Mouse (Mus musculus) heart, adult 9 months (tissue): Measurements from ENCODE around the gene Clasp1.

ENCODE experiments used
- DNase-seq, 2 experiments: peaks; one replicate each; pipeline ENCODE4 v3.0.0; 2022; ENCODE audit warnings: low spot score in 2 of 2

The Clasp1 gene

DNA sequence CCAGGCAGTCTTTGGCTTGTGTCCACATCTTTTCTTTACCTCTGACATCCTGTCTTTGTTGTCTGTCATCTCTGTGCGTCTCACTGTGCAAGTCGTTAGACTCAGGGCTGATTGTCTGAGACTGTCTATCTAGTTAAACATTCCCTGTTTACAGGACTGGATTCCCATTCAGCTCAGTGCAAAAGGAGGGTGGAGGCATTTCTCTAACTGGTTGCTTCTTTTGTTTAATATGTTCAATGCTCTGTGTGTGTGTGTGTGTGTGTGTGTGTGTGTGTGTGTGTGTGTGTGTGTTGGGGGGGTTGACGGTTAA lies 261.9 kb downstream of the Clasp1 start:
- no peak for DNase-seq

GRCm38 (mm10) chr1:118658716-118659115 lies 269.9 kb downstream of the Clasp1 start:
- no peak for DNase-seq

DNA sequence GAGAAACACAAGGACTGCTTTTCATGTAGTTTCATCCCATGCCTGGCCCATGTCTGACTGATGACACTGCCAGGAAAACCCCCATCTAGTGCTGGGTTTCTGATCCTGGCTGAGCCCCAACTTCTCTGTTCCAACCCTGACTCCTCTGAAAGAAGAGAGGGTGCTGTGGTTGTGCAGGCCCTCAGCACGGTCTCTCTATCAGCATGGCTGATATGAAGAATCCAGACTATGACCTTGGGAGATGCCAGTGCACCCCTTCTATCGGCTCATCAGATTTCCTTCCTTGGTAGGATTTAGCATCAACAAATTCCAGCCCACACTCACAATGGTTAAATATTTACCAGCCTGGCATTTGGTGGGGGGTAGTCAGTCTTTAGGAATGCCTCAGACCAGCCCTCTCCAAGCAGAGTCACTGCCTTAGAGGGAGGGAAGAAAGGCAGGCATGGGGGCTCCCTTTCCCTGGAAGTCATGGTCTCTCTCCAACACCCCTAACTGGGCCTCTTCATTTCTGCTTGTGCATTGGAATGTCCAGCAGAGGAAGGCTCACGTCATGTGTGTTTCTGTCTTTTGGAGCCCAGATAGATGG lies 272.1 kb downstream of the Clasp1 start:
- no peak for DNase-seq
